Mouse (Mus musculus) kidney, embryonic 15.5 days (tissue): ENCODE results near the gene Plekha6. TPM values are rescaled to one million over a fixed set of nuclear protein-coding genes. Genes with fewer than 3 reads are reported as not detected.
"Not testable (repeated sequence)": the region's sequence is repeated elsewhere in the genome, so short reads cannot be mapped to it uniquely, and the experiment has no call there.

Experiments
- ATAC-seq: fragments of 200-750 bp; cut with Nextera tagmentation; replicated peaks from 2 replicates; pipeline ENCODE4 v1.8.0; 2017; ENCODE audit warnings: moderate TSS enrichment; ENCODE audit not compliant: low FRiP score
- H3K27ac ChIP-seq: fragments of 300-500 bp; sonication (generic); 2 replicates; pipeline ENCODE4 v1.5.1; 2015; ENCODE audit warnings: mild to moderate bottlenecking, inconsistent platforms
- H3K27me3 ChIP-seq: fragments of 300-500 bp; sonication (generic); 2 replicates; pipeline ENCODE4 v1.6.1; 2015; ENCODE audit warnings: inconsistent platforms
- H3K36me3 ChIP-seq: fragments of 300-500 bp; sonication (generic); 2 replicates; pipeline ENCODE4 v1.6.1; 2015; ENCODE audit warnings: inconsistent platforms
- H3K4me1 ChIP-seq: fragments of 300-500 bp; sonication (generic); 2 replicates; pipeline ENCODE4 v1.6.1; 2015; ENCODE audit warnings: inconsistent platforms
- H3K4me2 ChIP-seq: fragments of 300-500 bp; sonication (generic); 2 replicates; pipeline ENCODE4 v1.6.1; 2015; ENCODE audit warnings: moderate library complexity, mild to moderate bottlenecking, inconsistent platforms
- H3K4me3 ChIP-seq: fragments of 300-500 bp; sonication (generic); replicated peaks from 2 replicates; pipeline ENCODE4 v1.5.1; 2015; ENCODE audit warnings: mild to moderate bottlenecking, inconsistent platforms
- H3K9ac ChIP-seq: fragments of 300-500 bp; sonication (generic); 2 replicates; pipeline ENCODE4 v1.6.1; 2015; ENCODE audit warnings: mild to moderate bottlenecking, inconsistent platforms
- H3K9me3 ChIP-seq: fragments of 300-500 bp; sonication (generic); replicated peaks from 2 replicates; pipeline ENCODE4 v1.6.1; 2016; ENCODE audit warnings: inconsistent platforms
- WGBS: fragments of 180-500 bp; shearing (Covaris S2); methylation state at CpG from one replicate; pipeline ENCODE4 v1.1.7; 2015; ENCODE audit warnings: mixed read lengths; 5-methylcytosine and 5-hydroxymethylcytosine counted together
- polyA plus RNA-seq: library from polyadenylated mRNA; unstranded; fragments of >200 nt; fragmentation: Nextera tagmentation; extraction: Ambion mirVana; gene quantifications from 2 replicates; pipeline ENCODE4 v1.2.1, GENCODE M21; 2015

Plekha6 gene
- polyA plus RNA-seq, 1 experiment from 2014 or later, result 6.9 TPM

GRCm38 (mm10) chr1:133321267-133321925 is 157.4 kb downstream of the Plekha6 start, which contains the start of gene Kiss1:
Gene Kiss1 (plus strand): TSS chr1:133321875.
- Histone ChIP-seq H3K9me3 (no peaks in the 10 kb centered on the region), H3K4me3 (no peak within 1 kb of the TSS), H3K36me3 (no peaks in the 10 kb centered on the region), H3K27me3 (no peaks in the 10 kb centered on the region), H3K27ac (no peak within 1 kb of the TSS), H3K4me2 (no peak within 1 kb of the TSS), H3K4me1 (peaks cover 6% of the 10 kb centered on the region; the same call in 1 of the 2 replicates), H3K9ac (no peak within 1 kb of the TSS)
- WGBS, result 84% methylated on average over 13 of the region's 13 CpGs
- ATAC-seq, result no peak

DNA sequence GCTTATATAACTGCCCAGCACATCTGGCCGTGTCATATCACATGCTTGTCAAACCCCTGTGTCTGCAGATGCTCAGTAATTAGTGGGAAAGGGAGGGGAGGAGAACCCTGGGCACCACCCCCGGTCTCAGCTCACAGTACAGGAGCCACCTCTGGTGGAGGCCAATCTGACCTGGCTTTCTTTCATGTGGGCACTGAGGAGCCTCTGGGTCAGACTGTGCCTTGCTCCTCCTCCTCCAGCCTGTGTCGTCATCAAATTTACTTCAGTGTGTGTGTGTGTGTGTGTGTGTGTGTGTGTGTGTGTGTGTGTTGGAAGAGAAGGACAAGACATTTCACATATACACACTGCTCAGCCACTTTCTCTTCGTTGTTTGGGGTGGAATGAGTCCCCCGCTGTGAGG is 159.3 kb downstream of the Plekha6 start:
- Histone ChIP-seq H3K27ac (no peak overlapping the region), H3K4me2 (no peak overlapping the region), H3K9ac (no peak overlapping the region), H3K4me1 (peaks cover 6% of the 10 kb centered on the region; the same call in 1 of the 2 replicates), H3K36me3 (no peaks in the 10 kb centered on the region), H3K9me3 (no peaks in the 10 kb centered on the region), H3K4me3 (no peak overlapping the region), H3K27me3 (peaks cover 12% of the 10 kb centered on the region)
- 34% methylated on average over 5 of the region's 5 CpGs for WGBS
- 0 out of 2 replicates have a peak, but pooled peaks have one; percentile 47 for ATAC-seq

GRCm38 (mm10) chr1:133325951-133326350 is 161.9 kb downstream of the Plekha6 start:
- Histone ChIP-seq H3K27ac (no peak overlapping the region), H3K27me3 (peaks cover 37% of the 10 kb centered on the region), H3K4me1 (peaks cover 13% of the 10 kb centered on the region), H3K9me3 (no peaks in the 10 kb centered on the region), H3K36me3 (no peaks in the 10 kb centered on the region), H3K9ac (no peak overlapping the region), H3K4me3 (no peak overlapping the region), H3K4me2 (no peak overlapping the region)
- 77% methylated on average over 8 of the region's 8 CpGs for WGBS
- no peak for ATAC-seq

- Histone ChIP-seq H3K4me1 (peaks cover 13% of the 10 kb centered on the region), H3K9ac (no peak overlapping the region), H3K36me3 (no peaks in the 10 kb centered on the region), H3K27me3 (peaks cover 43% of the 10 kb centered on the region), H3K27ac (no peak overlapping the region), H3K4me2 (no peak overlapping the region), H3K9me3 (no peaks in the 10 kb centered on the region), H3K4me3 (no peak overlapping the region)
- ATAC-seq, result no peak
- WGBS, result 57% methylated on average over 5 of the region's 5 CpGs
Observed at GRCm38 (mm10) chr1:133327094-133327493, 163.1 kb downstream of the Plekha6 start.

DNA sequence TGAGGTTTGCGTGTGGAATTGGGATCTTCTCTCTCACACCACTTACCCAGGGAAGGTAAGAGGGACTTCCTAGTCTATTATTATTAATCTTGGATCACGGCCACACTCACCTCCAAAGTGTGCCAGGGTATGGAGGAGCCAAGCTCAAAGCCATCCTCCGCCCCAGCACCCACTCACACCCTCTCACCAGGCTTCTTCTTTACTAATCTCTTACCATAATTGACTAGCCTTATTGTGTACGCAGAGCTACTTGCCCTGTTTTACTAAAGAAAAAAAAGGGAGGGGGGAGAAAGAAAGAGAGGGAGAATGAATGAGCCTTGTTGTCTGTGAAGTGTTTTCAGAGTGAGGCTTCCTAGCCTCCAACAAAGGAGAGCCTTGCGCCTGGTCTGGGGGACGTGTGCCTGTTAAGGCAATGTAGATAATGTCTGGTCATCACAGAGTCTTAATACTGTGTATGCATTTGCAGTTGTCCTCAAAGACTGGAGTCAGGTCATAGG is 164.3 kb downstream of the Plekha6 start:
- WGBS, result 91% methylated on average over 6 of the region's 6 CpGs
- Histone ChIP-seq H3K4me2 (no peak overlapping the region), H3K4me3 (no peak overlapping the region), H3K27me3 (peaks cover 43% of the 10 kb centered on the region), H3K27ac (no peak overlapping the region), H3K9me3 (no peaks in the 10 kb centered on the region), H3K4me1 (peaks cover 8% of the 10 kb centered on the region), H3K36me3 (no peaks in the 10 kb centered on the region), H3K9ac (no peak overlapping the region)
- ATAC-seq, result no peak

DNA sequence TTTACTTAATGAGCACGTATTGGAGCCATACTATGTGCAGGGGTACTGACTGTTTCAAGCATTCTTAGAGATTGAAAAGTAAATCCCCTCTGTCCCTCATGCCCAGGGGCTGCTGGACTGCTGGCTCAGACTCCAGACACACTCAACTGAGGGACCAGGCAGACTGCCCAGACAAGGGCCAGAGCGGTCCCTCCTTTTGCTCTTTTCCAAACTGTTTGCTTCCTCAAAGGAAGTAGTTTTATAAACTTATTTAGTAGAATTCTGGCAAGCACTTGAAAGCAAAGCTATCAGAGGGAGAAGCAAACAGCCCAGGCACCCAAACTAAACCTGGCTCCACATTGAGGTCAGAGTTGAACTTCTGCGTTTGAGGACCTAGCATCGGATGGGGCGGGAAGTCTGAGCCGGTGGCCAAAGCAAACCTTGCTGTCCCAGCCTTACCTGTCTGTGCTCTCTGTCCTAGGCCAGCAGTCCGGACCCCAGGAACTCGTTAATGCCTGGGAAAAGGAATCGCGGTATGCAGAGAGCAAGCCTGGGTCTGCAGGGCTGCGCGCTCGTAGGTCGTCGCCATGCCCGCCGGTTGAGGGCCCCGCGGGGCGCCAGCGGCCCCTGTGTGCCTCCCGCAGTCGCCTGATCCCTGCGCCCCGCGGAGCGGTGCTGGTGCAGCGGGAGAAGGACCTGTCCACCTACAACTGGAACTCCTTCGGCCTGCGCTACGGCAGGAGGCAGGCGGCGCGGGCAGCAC is 165.1 kb downstream of the Plekha6 start:
- WGBS, result 8% methylated on average over 34 of the region's 34 CpGs
- Histone ChIP-seq H3K27ac (no peak overlapping the region), H3K4me1 (peaks cover 8% of the 10 kb centered on the region), H3K4me3 (peak overlapping the region; percentile 31), H3K4me2 (peak overlapping the region; percentile 61), H3K27me3 (peaks cover 43% of the 10 kb centered on the region), H3K9me3 (no peaks in the 10 kb centered on the region), H3K36me3 (no peaks in the 10 kb centered on the region), H3K9ac (0 out of 2 replicates have a peak overlapping the region, but pooled peaks have one; percentile 15)
- no peak; the same call in 1 of the 2 replicates for ATAC-seq

DNA sequence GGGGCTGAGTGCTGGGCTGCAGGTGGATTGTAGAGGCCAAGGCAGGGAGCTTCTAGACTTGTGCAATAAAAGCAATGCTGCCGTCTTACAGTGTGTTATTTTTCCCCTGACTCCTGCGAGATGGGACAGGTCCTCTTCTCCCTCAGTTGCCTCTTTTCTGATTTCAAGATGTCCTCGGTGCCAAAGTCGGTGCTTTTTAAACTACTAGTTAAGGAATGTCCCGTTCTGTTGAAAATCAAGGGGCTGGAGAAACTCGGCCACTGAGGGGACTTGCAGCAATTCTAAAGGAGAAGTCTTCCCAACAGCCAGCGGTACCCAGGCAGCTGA is 165.6 kb downstream of the Plekha6 start:
- H3K4me2 ChIP-seq, result peak overlapping the region; percentile 61
- no peak for ATAC-seq
- peaks cover 8% of the 10 kb centered on the region for H3K4me1 ChIP-seq
- no peak overlapping the region for H3K27ac ChIP-seq
- 28% methylated on average over 7 of the region's 7 CpGs for WGBS
- H3K36me3 ChIP-seq, result no peaks in the 10 kb centered on the region
- peaks cover 43% of the 10 kb centered on the region for H3K27me3 ChIP-seq
- 0 out of 2 replicates have a peak overlapping the region, but pooled peaks have one; percentile 15 for H3K9ac ChIP-seq
- peak overlapping the region; percentile 31 for H3K4me3 ChIP-seq
- no peaks in the 10 kb centered on the region for H3K9me3 ChIP-seq

GRCm38 (mm10) chr1:133331142-133331541 is 167.1 kb downstream of the Plekha6 start:
- H3K27ac ChIP-seq, result no peak overlapping the region
- H3K9me3 ChIP-seq, result no peaks in the 10 kb centered on the region
- H3K9ac ChIP-seq, result no peak overlapping the region
- WGBS, result 75% methylated on average over 3 of the region's 3 CpGs
- H3K4me1 ChIP-seq, result peaks cover 8% of the 10 kb centered on the region
- no peak overlapping the region for H3K4me3 ChIP-seq
- peaks cover 43% of the 10 kb centered on the region for H3K27me3 ChIP-seq
- H3K36me3 ChIP-seq, result no peaks in the 10 kb centered on the region
- no peak overlapping the region for H3K4me2 ChIP-seq
- no peak for ATAC-seq

- no peaks in the 10 kb centered on the region for H3K9me3 ChIP-seq
- no peak for ATAC-seq
- peaks cover 8% of the 10 kb centered on the region for H3K4me1 ChIP-seq
- H3K9ac ChIP-seq, result no peak overlapping the region
- H3K27me3 ChIP-seq, result peaks cover 36% of the 10 kb centered on the region
- H3K4me3 ChIP-seq, result no peak overlapping the region
- WGBS, result 91% methylated on average over 11 of the region's 11 CpGs
- H3K27ac ChIP-seq, result no peak overlapping the region
- H3K36me3 ChIP-seq, result no peaks in the 10 kb centered on the region
- no peak overlapping the region for H3K4me2 ChIP-seq
Observed at GRCm38 (mm10) chr1:133332656-133333430, 168.8 kb downstream of the Plekha6 start.

DNA sequence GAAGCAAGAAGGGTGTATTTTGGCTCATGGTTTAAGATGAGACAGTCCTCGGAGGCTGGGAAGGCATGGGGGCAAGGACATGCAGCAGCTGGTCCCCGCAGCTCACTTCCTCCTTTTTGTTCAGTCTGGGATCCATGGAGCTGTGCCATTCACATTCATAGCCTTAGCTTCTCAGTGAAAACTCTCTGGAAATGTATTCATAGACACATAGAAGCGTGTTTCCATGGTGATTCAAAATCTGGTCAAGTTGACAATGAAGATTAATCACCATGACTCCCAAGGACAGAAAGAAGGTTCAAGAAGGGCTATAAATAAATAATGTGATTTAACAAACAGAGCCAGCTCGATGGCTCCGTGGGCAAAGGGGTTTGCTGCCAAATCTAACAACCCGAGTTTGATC is 169.9 kb downstream of the Plekha6 start:
- no peak overlapping the region for H3K4me3 ChIP-seq
- no peak for ATAC-seq
- H3K9me3 ChIP-seq, result no peaks in the 10 kb centered on the region
- H3K27me3 ChIP-seq, result peaks cover 25% of the 10 kb centered on the region
- H3K27ac ChIP-seq, result no peak overlapping the region
- H3K4me1 ChIP-seq, result peaks cover 8% of the 10 kb centered on the region
- no peaks in the 10 kb centered on the region for H3K36me3 ChIP-seq
- H3K9ac ChIP-seq, result no peak overlapping the region
- no peak overlapping the region for H3K4me2 ChIP-seq
- 85% methylated on average over 6 of the region's 6 CpGs for WGBS

DNA sequence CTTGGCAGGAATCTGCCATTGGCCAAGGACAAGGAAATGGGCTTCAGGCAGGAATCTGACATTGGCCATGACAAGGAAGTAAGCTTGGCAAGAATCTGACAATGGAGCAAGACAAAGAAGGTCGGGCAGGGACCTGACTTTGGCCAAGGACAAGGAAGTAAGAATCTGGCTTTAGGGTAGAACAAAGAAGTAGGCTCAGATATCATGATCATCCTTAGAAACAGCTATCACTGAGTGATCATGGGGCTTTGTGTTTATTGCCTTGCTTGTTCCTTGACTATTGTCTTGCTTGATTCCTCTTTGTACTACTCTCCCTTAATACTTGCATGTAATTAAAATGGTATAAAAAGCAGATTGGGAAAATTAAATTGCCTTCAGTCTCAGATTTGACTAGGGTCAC is 176.4 kb downstream of the Plekha6 start:
- not testable (repeated sequence) for H3K27me3 ChIP-seq, H3K9me3 ChIP-seq, H3K27ac ChIP-seq, H3K36me3 ChIP-seq, H3K9ac ChIP-seq, H3K4me3 ChIP-seq, ATAC-seq, H3K4me1 ChIP-seq, H3K4me2 ChIP-seq
- 64% methylated on average over 1 of the region's 1 CpGs for WGBS

GRCm38 (mm10) chr1:133344357-133344756 is 180.3 kb downstream of the Plekha6 start:
- Histone ChIP-seq H3K9ac (no peak overlapping the region), H3K27ac (no peak overlapping the region), H3K4me3 (no peak overlapping the region), H3K36me3 (no peaks in the 10 kb centered on the region), H3K9me3 (no peaks in the 10 kb centered on the region), H3K4me2 (no peak overlapping the region), H3K4me1 (peaks cover 5% of the 10 kb centered on the region; the same call in 1 of the 2 replicates), H3K27me3 (no peaks in the 10 kb centered on the region)
- ATAC-seq, result no peak; the same call in 1 of the 2 replicates
- WGBS, result 74% methylated on average over 2 of the region's 2 CpGs
